Mouse (Mus musculus): Measurements from ENCODE around the gene Uqcrh. TPM values are rescaled to one million over a fixed set of nuclear protein-coding genes. Genes with fewer than 3 reads are reported as not detected.

Uqcrh gene
- polyA plus RNA-seq, 1 experiment: 551 TPM

DNA sequence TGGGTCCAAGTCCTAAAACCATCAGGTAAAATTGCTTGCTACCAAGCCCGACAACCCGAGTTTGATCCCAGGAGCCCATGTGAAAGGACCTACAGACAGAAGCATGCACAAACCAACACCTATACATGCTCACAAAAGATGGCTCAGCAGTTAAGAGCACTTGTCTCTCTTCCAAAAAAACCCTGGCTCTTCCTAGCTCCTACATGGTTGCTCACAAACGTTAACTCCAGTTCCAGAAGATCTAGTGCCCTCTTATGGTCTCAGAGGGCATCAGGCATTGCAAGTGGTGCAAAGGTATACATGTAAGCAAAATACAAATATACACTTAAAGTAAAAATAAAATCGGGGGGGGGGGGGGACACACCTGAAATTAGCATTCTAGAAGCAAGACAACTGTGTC lies 1.7 kb downstream of the Uqcrh start:
- H3K4me3 ChIP-seq (replicated peaks; ENCODE audit: control insufficient read depth, low read depth, low read length): no peak overlapping the region
- WGBS: 41% methylated on average over 4 of the region's 4 CpGs
- no peak overlapping the region for H3K27ac ChIP-seq (ENCODE audit: control insufficient read depth, insufficient read depth, low read depth, low read length, poor library complexity)

DNA sequence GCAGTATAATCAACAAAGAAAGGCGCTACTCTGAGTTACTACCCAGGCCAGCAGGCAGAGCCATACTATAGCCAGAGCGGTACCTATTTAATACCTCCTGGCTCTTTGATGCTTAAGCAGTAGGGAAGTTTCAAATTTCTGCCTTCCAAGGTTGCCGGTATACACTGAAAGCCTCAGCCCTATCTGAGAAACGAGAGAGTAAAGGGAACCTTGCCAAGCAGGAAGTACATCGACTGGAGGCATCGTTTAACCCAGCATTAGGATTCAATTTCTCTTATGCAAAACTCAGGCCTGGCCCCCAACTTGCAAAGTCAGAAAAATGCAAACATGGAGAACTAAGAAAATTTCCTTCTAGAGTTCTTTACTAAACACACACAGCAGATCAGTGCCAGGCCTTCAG lies 4.8 kb downstream of the Uqcrh start:
- H3K4me3 ChIP-seq (replicated peaks; ENCODE audit: control insufficient read depth, low read depth, low read length): no peak overlapping the region
- no peaks in the 10 kb centered on the region; the same call in 1 of the 2 replicates for H3K4me1 ChIP-seq (ENCODE audit: control insufficient read depth, insufficient read depth, low read length)
- no peak for TF ChIP-seq POLR2A (IDR thresholded peaks at IDR 0.05; ENCODE audit: borderline replicate concordance, control insufficient read depth, low read depth, low read length)
- no peak for TF ChIP-seq CTCF (IDR thresholded peaks at IDR 0.05; ENCODE audit: control insufficient read depth, insufficient read depth, low read length)
- 51% methylated on average over 6 of the region's 6 CpGs for WGBS
- no peak overlapping the region for H3K27ac ChIP-seq (ENCODE audit: control insufficient read depth, insufficient read depth, low read depth, low read length, poor library complexity)

More for the DNA sequence above, 1.7 kb downstream of the Uqcrh start:
- TF ChIP-seq CTCF (IDR thresholded peaks at IDR 0.05; ENCODE audit: control insufficient read depth, insufficient read depth, low read length) (no peak), POLR2A (IDR thresholded peaks at IDR 0.05; ENCODE audit: borderline replicate concordance, control insufficient read depth, low read depth, low read length) (no peak)
- no peaks in the 10 kb centered on the region; the same call in 1 of the 2 replicates for H3K4me1 ChIP-seq (ENCODE audit: control insufficient read depth, insufficient read depth, low read length)

DNA sequence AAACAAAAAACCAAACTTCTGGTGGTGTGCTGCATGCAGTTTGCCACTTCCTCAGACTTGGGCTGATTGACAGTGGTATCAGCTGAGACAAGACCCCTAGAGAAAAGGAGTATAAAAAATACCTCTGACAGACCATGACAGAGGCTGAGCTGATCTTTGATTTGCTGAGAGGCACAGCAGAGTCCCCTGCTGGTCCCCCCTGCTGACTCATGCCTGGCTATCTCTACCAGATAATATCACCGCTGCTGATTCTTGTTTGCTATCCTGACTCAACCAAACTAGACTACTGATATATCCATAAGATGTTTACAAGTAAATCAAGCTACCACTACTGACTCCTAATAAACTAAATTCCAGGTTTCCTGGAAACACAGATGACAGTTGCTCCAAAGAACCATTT lies 11.0 kb downstream of the Uqcrh start:
- Histone ChIP-seq H3K27ac (ENCODE audit: control insufficient read depth, insufficient read depth, low read depth, low read length, poor library complexity) (no peak overlapping the region), H3K4me1 (ENCODE audit: control insufficient read depth, insufficient read depth, low read length) (no peaks in the 10 kb centered on the region), H3K4me3 (replicated peaks; ENCODE audit: control insufficient read depth, low read depth, low read length) (no peak overlapping the region)
- TF ChIP-seq CTCF (IDR thresholded peaks at IDR 0.05; ENCODE audit: control insufficient read depth, insufficient read depth, low read length) (no peak), POLR2A (IDR thresholded peaks at IDR 0.05; ENCODE audit: borderline replicate concordance, control insufficient read depth, low read depth, low read length) (no peak)
- WGBS: 61% methylated on average over 1 of the region's 1 CpGs

- Histone ChIP-seq H3K4me3 (replicated peaks; ENCODE audit: control insufficient read depth, low read depth, low read length) (no peak overlapping the region), H3K4me1 (ENCODE audit: control insufficient read depth, insufficient read depth, low read length) (no peaks in the 10 kb centered on the region; the same call in 1 of the 2 replicates), H3K27ac (ENCODE audit: control insufficient read depth, insufficient read depth, low read depth, low read length, poor library complexity) (no peak overlapping the region)
- 81% methylated on average over 5 of the region's 5 CpGs for WGBS
- no peak for TF ChIP-seq CTCF (IDR thresholded peaks at IDR 0.05; ENCODE audit: control insufficient read depth, insufficient read depth, low read length)
- no peak for TF ChIP-seq POLR2A (IDR thresholded peaks at IDR 0.05; ENCODE audit: borderline replicate concordance, control insufficient read depth, low read depth, low read length)
Measured at GRCm38 (mm10) chr4:116059012-116059726, 15.7 kb downstream of the Uqcrh start.

GRCm38 (mm10) chr4:116057559-116057958 lies 17.3 kb downstream of the Uqcrh start:
- TF ChIP-seq POLR2A (IDR thresholded peaks at IDR 0.05; ENCODE audit: borderline replicate concordance, control insufficient read depth, low read depth, low read length): no peak
- TF ChIP-seq CTCF (IDR thresholded peaks at IDR 0.05; ENCODE audit: control insufficient read depth, insufficient read depth, low read length): no peak
- no peak overlapping the region for H3K4me3 ChIP-seq (replicated peaks; ENCODE audit: control insufficient read depth, low read depth, low read length)
- WGBS: 16% methylated on average over 1 of the region's 1 CpGs
- no peaks in the 10 kb centered on the region; the same call in 1 of the 2 replicates for H3K4me1 ChIP-seq (ENCODE audit: control insufficient read depth, insufficient read depth, low read length)
- no peak overlapping the region for H3K27ac ChIP-seq (ENCODE audit: control insufficient read depth, insufficient read depth, low read depth, low read length, poor library complexity)

DNA sequence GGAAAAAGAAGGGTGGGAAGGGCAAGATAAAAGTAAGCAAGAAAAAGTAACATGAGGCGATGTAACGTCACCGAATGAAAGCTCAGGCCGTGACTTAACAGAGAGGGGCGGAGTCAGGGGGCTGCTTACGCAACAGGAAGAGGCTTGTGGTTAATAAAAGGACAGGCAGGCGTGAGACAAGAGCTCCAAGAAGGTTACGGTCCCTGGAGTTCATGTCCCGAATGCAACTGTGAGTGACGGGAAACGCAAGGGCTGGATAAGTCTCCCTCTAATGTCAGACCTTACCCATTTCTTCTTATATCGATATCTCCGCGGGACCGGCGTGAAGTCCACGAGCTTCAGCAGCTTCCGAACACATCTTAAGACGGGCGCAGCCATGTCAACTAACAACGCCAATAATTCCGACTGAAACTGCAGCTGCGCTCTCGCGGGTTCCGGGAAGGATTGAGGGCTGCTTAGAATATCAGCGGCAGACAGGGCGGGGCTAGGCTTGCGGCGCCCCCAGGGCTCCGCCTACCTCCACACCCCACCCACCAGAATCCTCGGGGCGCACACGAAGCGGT lies 21.4 kb downstream of the Uqcrh start, which contains the start of gene Nsun4:
Gene Nsun4 (minus strand): TSS at position 478 of the 563 bp plus-strand sequence.
- WGBS: under 1% methylated on average over 35 of the region's 35 CpGs
- TF ChIP-seq POLR2A (IDR thresholded peaks at IDR 0.05; ENCODE audit: borderline replicate concordance, control insufficient read depth, low read depth, low read length): peak; percentile 54; the same call in 1 of the 2 replicates
- TF ChIP-seq CTCF (IDR thresholded peaks at IDR 0.05; ENCODE audit: control insufficient read depth, insufficient read depth, low read length): no peak
- H3K4me3 ChIP-seq (replicated peaks; ENCODE audit: control insufficient read depth, low read depth, low read length): peak within 1 kb of the TSS; percentile 86

DNA sequence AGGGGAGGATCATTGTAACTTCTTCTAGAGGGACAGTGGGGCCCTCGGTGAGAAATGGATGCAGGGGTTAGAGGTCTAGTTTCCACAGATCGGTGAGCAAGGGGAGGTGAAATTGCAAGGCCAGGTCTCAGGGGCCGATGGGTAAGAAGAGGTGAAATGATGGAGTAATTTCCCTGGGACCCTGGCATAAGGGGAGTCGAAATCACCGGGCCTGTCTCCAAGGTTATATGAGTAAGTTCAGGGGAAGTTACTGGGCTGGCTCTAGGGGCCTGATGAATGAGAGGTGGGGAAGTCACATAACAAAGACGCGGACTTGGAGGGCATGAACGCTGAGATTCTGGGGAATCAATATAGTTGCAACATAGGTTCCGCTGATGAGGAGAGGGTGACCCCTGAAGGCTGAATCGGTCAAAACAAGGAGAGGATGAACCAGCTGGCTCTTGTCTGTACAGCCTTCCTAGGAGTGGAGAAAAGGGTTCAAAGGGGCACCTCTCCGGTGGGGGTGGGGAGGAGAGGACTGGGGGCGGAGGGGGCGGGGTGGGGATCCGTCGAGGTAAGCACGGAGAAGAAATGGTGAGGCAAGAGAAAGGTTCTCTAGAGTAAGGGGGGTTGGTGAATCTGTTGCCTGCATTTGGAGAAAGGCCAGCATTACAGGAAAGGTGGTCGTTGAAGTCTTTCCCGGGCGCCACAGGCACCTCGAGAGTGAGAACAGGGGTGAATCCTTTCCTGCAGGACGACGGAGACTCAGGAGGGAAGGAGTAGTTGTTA lies 22.2 kb downstream of the Uqcrh start:
- no peak for TF ChIP-seq POLR2A (IDR thresholded peaks at IDR 0.05; ENCODE audit: borderline replicate concordance, control insufficient read depth, low read depth, low read length)
- peak; percentile 26; the same call in 1 of the 2 replicates for TF ChIP-seq CTCF (IDR thresholded peaks at IDR 0.05; ENCODE audit: control insufficient read depth, insufficient read depth, low read length)
- H3K4me3 ChIP-seq (replicated peaks; ENCODE audit: control insufficient read depth, low read depth, low read length): peak overlapping the region; percentile 50
- 7% methylated on average over 22 of the region's 22 CpGs for WGBS
- H3K4me1 ChIP-seq (ENCODE audit: control insufficient read depth, insufficient read depth, low read length): no peaks in the 10 kb centered on the region; the same call in 1 of the 2 replicates
- peak overlapping the region; percentile 81 for H3K27ac ChIP-seq (ENCODE audit: control insufficient read depth, insufficient read depth, low read depth, low read length, poor library complexity)

More for the DNA sequence above, 21.4 kb downstream of the Uqcrh start, which contains the start of gene Nsun4:
- peak within 1 kb of the TSS; percentile 81 for H3K27ac ChIP-seq (ENCODE audit: control insufficient read depth, insufficient read depth, low read depth, low read length, poor library complexity)
- no peaks in the 10 kb centered on the region; the same call in 1 of the 2 replicates for H3K4me1 ChIP-seq (ENCODE audit: control insufficient read depth, insufficient read depth, low read length)

- WGBS: 83% methylated on average over 3 of the region's 3 CpGs
- Histone ChIP-seq H3K4me1 (ENCODE audit: control insufficient read depth, insufficient read depth, low read length) (no peaks in the 10 kb centered on the region), H3K27ac (ENCODE audit: control insufficient read depth, insufficient read depth, low read depth, low read length, poor library complexity) (no peak overlapping the region), H3K4me3 (replicated peaks; ENCODE audit: control insufficient read depth, low read depth, low read length) (no peak overlapping the region)
- TF ChIP-seq CTCF (IDR thresholded peaks at IDR 0.05; ENCODE audit: control insufficient read depth, insufficient read depth, low read length): no peak
- TF ChIP-seq POLR2A (IDR thresholded peaks at IDR 0.05; ENCODE audit: borderline replicate concordance, control insufficient read depth, low read depth, low read length): no peak
Measured at GRCm38 (mm10) chr4:116049211-116049610, 25.7 kb downstream of the Uqcrh start.

Data from bone marrow, adult 2 months (tissue).